Mouse (Mus musculus) CH12.LX (cell line): ENCODE measurements around the gene Lix1l.

Experiments
- ETS1 ChIP-seq: conservative IDR thresholded peaks from 2 replicates; pipeline ENCODE4 v1.6.1; 2012; ENCODE audit warnings: low read depth, mild to moderate bottlenecking, inconsistent platforms, low read length, improper control_type of control experiment, moderate library complexity
- NRF1 ChIP-seq: IDR thresholded peaks from 2 replicates; pipeline ENCODE4 v1.6.1; 2014; ENCODE audit warnings: low read depth, mild to moderate bottlenecking, inconsistent platforms, low read length, improper control_type of control experiment, moderate library complexity
- POLR2AphosphoS2 ChIP-seq: IDR thresholded peaks from 2 replicates; pipeline ENCODE4 v1.6.1; 2011; ENCODE audit warnings: low read depth, low read length, improper control_type of control experiment

- TF ChIP-seq ETS1 (no peak), NRF1 (peak; percentile 66), POLR2AphosphoS2 (peak; percentile 50; the same call in 1 of the 2 replicates)
These were observed 7.0 kb upstream of the Lix1l start, which contains the start of gene Polr3gl for GRCm38 (mm10) chr3:96593790-96594560.
